Mouse (Mus musculus) layer of hippocampus, postnatal 14 days (tissue): Measurements from ENCODE around the gene Duoxa2. TPM values are rescaled to one million over a fixed set of nuclear protein-coding genes. Genes with fewer than 3 reads are reported as not detected.

Source experiments
- DNase-seq, 2 experiments: peaks; one replicate each; pipeline ENCODE4 v3.0.0; 2021 to 2022; ENCODE audit warnings: low spot score in 2 of 2, mixed read lengths in 1 of 2
- long read RNA-seq, 2 experiments: library from polyadenylated mRNA; stranded (forward); transcript quantifications; one replicate each; pipeline ENCODE4 v2.0.0; 2021
- total RNA-seq, 2 experiments: library from RNA; stranded (reverse); gene quantifications; 2 replicates each; pipeline ENCODE4 v1.2.3; 2021

Duoxa2 gene
- total RNA-seq = not detected
- long read RNA-seq, experiment 1 = 0 reads
- long read RNA-seq, experiment 2 = 0 reads

DNA sequence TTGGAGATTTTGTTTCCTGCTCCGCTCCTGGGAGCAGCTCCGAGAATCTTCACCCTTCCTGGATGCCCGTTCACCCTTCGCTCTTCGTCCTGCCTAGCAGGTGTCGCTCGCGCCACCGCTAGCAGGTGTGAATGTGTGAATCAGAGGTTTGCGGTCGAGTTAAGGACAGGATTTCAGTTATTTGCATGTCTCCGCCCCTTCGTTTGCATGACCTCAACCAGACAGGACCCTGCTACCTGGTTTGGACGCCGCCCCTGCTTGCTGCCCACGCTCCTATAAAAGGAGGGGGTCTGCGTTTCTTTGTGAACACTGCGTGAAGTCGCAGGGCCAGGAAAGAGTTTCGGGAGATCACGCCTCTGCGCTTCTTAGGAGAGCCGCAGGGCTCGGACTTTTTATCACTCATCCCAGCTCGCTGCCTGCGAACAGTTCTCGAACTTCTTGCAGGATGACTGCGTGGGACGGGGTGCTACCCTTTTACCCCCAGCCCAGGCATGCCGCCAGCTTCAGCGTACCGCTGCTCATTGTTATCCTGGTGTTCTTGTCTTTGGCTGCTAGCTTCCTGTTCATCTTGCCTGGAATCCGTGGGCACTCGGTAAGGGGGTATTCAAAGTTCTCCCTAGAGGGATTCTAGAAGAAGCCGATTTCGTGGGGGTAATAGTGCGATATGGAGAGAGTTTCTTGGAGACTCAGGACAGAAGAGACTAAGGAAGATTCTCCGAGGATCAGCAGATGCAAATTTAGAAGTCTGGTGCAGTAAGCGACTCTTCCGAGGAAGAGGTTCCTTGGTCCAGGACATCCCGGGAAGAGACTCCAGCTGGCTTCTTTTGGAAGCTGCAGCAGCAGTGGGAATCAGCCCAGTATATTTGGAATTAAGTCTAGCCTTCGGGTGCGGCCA is at the start of gene Duoxa2:
Gene Duoxa2 (plus strand): TSS at position 305 of the 895 bp plus-strand sequence.
- no peak for DNase-seq

DNA sequence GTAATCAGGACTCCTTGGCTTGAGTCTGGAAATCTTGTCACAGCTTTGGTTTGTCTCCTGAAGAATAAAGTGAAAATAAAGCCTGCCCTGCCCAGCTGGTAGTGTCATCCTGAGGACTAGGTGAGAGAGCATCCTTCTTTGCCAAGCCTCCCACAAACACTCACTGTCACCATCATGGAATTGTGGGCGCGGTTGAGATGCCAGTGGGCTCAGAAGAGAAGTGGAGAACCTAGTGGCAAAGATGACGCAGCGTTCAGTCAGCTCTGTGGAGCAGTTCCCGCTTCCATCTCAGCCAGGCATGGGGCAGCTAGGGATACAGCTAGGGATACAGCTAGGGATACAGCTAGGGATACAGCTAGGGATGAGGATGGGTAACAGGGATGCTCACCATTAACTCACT is 42.7 kb upstream of the Duoxa2 start:
- DNase-seq = no peak

DNA sequence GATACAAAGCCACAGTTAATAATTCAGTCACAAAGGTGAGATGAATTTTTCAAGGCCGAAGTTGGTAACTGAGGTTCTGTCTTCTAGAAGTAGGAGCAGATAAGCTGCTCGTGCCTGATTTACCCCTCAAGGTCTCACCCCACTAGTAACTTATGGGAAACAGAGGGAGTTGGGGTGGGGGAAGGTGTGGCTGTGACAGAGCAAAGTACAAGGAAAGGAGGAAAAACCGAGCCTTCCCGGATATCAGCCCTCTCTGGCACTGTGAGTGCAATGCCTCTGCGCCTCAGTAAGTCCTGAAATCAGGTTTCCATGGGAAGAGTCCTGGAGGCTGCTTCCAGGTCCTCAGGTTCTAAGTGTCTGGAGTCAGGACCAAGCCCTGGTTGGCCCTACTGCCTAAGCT is 38.0 kb upstream of the Duoxa2 start:
- no peak for DNase-seq

GRCm38 (mm10) chr2:122264690-122265089 is 34.0 kb upstream of the Duoxa2 start:
- peak in 1 of 2 experiments; percentile 3 for DNase-seq

GRCm38 (mm10) chr2:122266407-122267193 is 32.1 kb upstream of the Duoxa2 start:
- DNase-seq = no peak

GRCm38 (mm10) chr2:122278769-122279168 is 19.9 kb upstream of the Duoxa2 start:
- DNase-seq = no peak

GRCm38 (mm10) chr2:122284091-122284490 is 14.6 kb upstream of the Duoxa2 start:
- DNase-seq = no peak

DNA sequence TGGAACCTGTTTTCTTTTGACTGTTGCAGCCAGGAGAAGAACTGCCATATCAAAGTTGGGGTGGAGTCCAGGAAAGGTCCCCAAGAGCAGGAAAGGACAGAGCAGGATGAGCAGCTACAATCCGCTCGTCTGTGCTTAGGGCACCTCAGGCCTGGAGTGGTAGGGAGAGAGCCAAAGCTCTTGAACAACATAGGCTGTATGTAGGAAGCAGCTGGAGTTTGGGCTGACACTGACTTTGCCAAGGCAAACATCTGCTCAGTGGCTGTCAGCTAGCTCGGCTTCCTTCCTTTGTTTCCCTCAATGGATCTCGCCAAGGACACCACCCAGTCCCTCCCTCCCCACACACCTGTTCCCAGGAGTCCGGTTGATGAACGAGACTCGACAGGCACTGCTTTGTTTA is 12.6 kb upstream of the Duoxa2 start:
- DNase-seq = no peak

GRCm38 (mm10) chr2:122294916-122295315 is 3.8 kb upstream of the Duoxa2 start:
- DNase-seq = no peak

GRCm38 (mm10) chr2:122297271-122298095 is 1.2 kb upstream of the Duoxa2 start:
- no peak for DNase-seq

- DNase-seq = no peak
Observed at GRCm38 (mm10) chr2:122298096-122298499, 602 bp upstream of the Duoxa2 start, which contains the start of gene Duox2. Duox2 (minus strand) TSS chr2:122298449.

- no peak for DNase-seq
Observed at GRCm38 (mm10) chr2:122299911-122300655, 1.4 kb downstream of the Duoxa2 start.

- DNase-seq = no peak
Observed at GRCm38 (mm10) chr2:122300656-122301020, 1.9 kb downstream of the Duoxa2 start.

- no peak for DNase-seq
Observed at GRCm38 (mm10) chr2:122301081-122301920, 2.6 kb downstream of the Duoxa2 start.

DNA sequence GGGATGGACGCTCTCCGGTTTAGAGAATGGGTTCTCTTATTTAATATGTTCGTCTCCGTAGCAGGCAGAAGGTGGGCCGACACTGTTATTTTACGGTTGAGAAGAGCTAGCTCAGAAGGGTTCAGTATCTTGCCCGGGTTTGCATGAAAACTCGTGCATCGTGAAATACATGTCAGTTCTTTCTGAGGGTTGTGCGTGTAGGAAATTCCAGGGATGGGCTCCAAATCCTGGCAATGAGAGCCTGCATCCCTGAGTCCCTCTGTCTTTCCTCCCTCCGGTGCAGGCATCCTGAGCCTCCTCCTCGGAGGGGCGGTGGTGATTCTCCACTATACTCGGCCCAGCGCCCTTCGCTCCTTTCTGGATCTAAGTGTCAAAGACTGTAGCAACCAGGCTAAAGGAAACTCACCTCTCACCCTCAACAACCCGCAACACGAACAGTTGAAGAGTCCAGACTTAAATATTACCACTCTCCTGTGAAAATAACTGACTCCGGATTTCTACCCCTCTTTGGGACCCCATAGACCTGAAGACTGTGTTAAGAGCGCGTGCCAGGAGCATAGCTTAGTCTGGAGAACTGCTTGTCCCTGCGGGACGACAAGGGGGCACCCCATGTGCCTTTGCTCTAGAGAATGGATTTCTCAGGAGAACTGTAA is 3.3 kb downstream of the Duoxa2 start:
- no peak for DNase-seq

DNA sequence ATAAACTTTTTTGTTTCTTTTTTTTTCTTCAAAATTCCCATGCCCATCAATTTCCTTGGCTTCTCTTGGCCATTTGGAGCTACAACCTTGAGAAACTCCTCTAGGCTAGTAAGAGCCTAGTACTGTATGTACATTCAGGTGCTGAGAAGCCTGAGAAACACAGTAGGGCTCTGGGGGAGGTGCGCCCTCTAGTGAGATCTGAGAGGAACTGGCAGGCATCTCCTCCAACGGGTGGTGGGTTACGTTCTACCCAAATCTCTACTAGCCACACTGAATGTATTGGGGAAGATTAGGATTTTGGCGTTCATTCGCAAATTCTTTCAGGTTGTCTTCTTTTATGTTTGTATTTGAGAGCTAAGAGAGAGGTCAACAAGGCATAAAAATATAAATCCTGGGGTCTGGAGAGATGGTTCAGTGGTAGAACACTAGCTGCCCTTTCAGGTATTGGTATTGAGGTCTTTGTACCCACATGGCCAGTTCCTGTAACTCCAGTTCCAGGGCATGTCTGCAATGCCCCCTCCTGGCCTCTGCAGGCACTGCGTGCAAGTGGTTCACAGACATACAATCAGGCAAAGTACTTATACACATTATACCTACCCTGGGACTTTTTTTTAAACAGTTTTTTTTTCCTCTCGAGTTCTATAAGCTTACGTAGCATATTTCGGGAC is 4.0 kb downstream of the Duoxa2 start:
- DNase-seq = peak; percentile 46 to 76

- no peak for DNase-seq
Observed at GRCm38 (mm10) chr2:122304544-122304943, 5.8 kb downstream of the Duoxa2 start.

- DNase-seq = no peak
Observed at GRCm38 (mm10) chr2:122305097-122305892, 6.6 kb downstream of the Duoxa2 start.
